Mouse (Mus musculus) CH12.LX (cell line): Measurements from ENCODE around the gene Ccar1.

ENCODE experiments used
- CHD2 ChIP-seq: IDR thresholded peaks from 2 replicates; pipeline ENCODE4 v1.6.1; 2011; ENCODE audit warnings: low read length, improper control_type of control experiment
- CTCF ChIP-seq, 2 experiments: IDR thresholded peaks in 1 of 2; conservative IDR thresholded peaks in 1 of 2; 2 replicates each; pipeline ENCODE4 v1.5.1; 2011 to 2012; ENCODE audit warnings: low read depth in 2 of 2, low read length in 2 of 2, improper control_type of control experiment in 1 of 2, inconsistent platforms in 1 of 2, mild to moderate bottlenecking in 1 of 2, moderate library complexity in 1 of 2
- GABPA ChIP-seq: IDR thresholded peaks from 2 replicates; pipeline ENCODE4 v1.6.1; 2012; ENCODE audit warnings: low read depth, low read length, improper control_type of control experiment, inconsistent platforms; ENCODE audit not compliant: insufficient replicate concordance
- SIN3A ChIP-seq: IDR thresholded peaks from 2 replicates; pipeline ENCODE4 v1.6.1; 2012; ENCODE audit warnings: low read length, improper control_type of control experiment, inconsistent platforms

- TF ChIP-seq CTCF (conservative IDR thresholded peaks at IDR 0.05 in 1 of 2, IDR thresholded peaks at IDR 0.05 in 1 of 2; ENCODE audit: low read depth in 2 of 2, low read length in 2 of 2) (no peak), CHD2 (no peak), GABPA (no peak), SIN3A (no peak)
Observed at GRCm38 (mm10) chr10:62702436-62702835, 89.7 kb downstream of the Ccar1 start.
